Mouse (Mus musculus) B cell, adult (primary cell): Measurements from ENCODE around the gene Msh4. TPM values are rescaled to one million over a fixed set of nuclear protein-coding genes. Genes with fewer than 3 reads are reported as not detected.

Experiments used
- total RNA-seq: library from RNA; stranded (reverse); gene quantifications from 4 replicates; pipeline ENCODE4 v1.2.4, GENCODE M21; 2023; ENCODE audit not compliant: inconsistent age

Gene Msh4
- total RNA-seq: 0.16 to 0.42 TPM (median 0.26 TPM) in 4 replicates

GRCm38 (mm10) chr3:153906136-153906871 lies at the start of gene Msh4:
Msh4 (minus strand) TSS chr3:153906138.

GRCm38 (mm10) chr3:153944335-153944990 lies 38.5 kb upstream of the Msh4 start, which contains the start of gene Acadm:
Acadm (minus strand) TSS chr3:153944632.

GRCm38 (mm10) chr3:153912546-153913509 lies 6.9 kb upstream of the Msh4 start, which contains the start of gene Rabggtb:
Rabggtb (minus strand) TSS chr3:153913009.

GRCm38 (mm10) chr3:153844030-153844429 lies 61.9 kb downstream of the Msh4 start, which contains the start of gene Asb17:
Asb17 (plus strand) TSS chr3:153844209.

Other genes with a start within 250 kb of the Msh4 start
- 9.4 to 13.0 TPM (median 11.0 TPM) in 4 replicates for gene St6galnac3, start 181.0 kb downstream of the Msh4 start, total RNA-seq
- not detected in 4 replicates for gene Asb17, start 61.9 kb downstream of the Msh4 start, total RNA-seq
- 62.2 to 71.3 TPM (median 67.6 TPM) in 4 replicates for gene Rabggtb, start 6.9 kb upstream of the Msh4 start, total RNA-seq
- gene Acadm, start 38.5 kb upstream of the Msh4 start, total RNA-seq: 44.0 to 59.3 TPM (median 50.3 TPM) in 4 replicates
- not detected in 4 replicates for gene Slc44a5, start 67.3 kb upstream of the Msh4 start, total RNA-seq